Mouse (Mus musculus): ENCODE data around the gene Ddx41. TPM values are rescaled to one million over a fixed set of nuclear protein-coding genes. Genes with fewer than 3 reads are reported as not detected.
A peak's percentile ranks its signal among the peaks of the same experiment; 100 is the strongest.

Ddx41 gene
- polyA plus RNA-seq, 1 experiment from 2014 or later: 66.1 TPM

DNA sequence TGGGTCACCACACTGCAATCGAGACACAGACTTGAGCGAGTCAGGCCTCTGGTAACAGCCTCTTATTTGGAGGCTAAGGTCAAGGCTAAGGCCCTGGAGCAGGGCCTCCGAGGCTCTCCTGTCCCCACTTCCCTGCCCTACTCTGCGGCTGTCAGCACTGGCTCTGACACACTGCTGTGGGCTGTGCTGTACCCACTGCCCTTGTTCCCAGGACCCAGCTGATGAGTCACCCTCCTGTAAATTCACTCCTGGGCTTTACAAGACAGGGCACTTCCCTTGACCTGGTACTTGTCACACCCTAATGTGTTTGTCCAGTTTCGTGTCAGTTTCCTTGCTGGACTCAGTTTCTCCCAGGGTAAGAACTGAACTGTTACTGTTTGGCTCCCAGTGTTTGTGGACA is 12.0 kb upstream of the Ddx41 start:
- Histone ChIP-seq H3K4me3 (ENCODE audit: low read length) (no peak overlapping the region), H3K9ac (ENCODE audit: low read length) (no peak overlapping the region), H3K9me3 (ENCODE audit: control insufficient read depth, low read length) (no peaks in the 10 kb centered on the region), H3K4me1 (replicated peaks; ENCODE audit: control insufficient read depth, insufficient read depth, low read length) (no peaks in the 10 kb centered on the region), H3K27me3 (ENCODE audit: control insufficient read depth, insufficient read depth, low read depth, low read length) (no peaks in the 10 kb centered on the region), H3K4me2 (ENCODE audit: low read depth, low read length) (no peak overlapping the region), H3K36me3 (ENCODE audit: control insufficient read depth, insufficient read depth, low read length) (peaks cover 27% of the 10 kb centered on the region), H3K27ac (ENCODE audit: low read length) (no peak overlapping the region)
- no peak for ATAC-seq (ENCODE audit: low read depth)
- WGBS: 87% methylated on average over 5 of the region's 5 CpGs

DNA sequence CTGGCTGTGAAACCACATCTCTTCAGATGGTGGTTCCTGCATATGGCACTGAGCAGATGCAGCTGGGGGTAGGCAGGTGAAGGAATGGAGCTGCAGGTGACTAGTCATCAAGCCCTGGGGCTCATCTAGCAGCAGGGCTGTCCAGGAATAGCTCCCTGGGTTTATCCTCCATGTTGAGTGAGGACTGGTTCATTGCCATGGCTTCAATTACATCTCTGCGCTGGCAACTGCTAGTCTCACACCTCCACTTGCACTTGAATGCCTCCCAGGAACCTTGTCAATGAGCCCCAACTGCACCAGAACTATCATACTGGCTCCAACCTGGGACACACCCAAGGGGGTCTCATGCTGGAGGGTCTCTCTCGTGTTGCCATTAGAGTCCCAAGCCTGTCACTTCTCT is 11.5 kb upstream of the Ddx41 start:
- Histone ChIP-seq H3K9me3 (ENCODE audit: control insufficient read depth, low read length) (no peaks in the 10 kb centered on the region), H3K9ac (ENCODE audit: low read length) (no peak overlapping the region), H3K27me3 (ENCODE audit: control insufficient read depth, insufficient read depth, low read depth, low read length) (no peaks in the 10 kb centered on the region), H3K4me1 (replicated peaks; ENCODE audit: control insufficient read depth, insufficient read depth, low read length) (no peaks in the 10 kb centered on the region), H3K27ac (ENCODE audit: low read length) (no peak overlapping the region), H3K4me2 (ENCODE audit: low read depth, low read length) (no peak overlapping the region), H3K4me3 (ENCODE audit: low read length) (no peak overlapping the region), H3K36me3 (ENCODE audit: control insufficient read depth, insufficient read depth, low read length) (peaks cover 28% of the 10 kb centered on the region)
- WGBS: 89% methylated on average over 2 of the region's 2 CpGs
- no peak for ATAC-seq (ENCODE audit: low read depth)

DNA sequence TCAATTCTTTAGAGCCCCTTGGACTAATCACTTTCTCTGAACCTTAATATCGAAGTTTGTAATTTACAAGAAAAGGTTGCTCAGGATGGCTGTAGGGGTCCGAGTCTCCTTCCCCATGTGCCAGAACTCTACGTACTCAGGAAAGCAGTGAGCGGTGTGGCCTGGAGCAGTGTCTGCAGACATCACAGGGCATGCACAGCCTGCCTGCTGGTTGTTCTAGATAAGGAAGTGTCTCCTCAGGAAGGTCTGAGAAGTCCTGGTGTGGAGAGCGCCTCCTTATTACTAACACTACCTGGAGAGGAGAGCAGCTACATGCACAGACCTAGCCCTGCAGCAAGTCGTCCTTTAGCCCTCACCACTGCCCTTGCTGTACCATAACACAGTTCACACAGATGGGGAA is 8.3 kb upstream of the Ddx41 start:
- H3K36me3 ChIP-seq (ENCODE audit: control insufficient read depth, insufficient read depth, low read length): peaks cover 41% of the 10 kb centered on the region
- ATAC-seq (ENCODE audit: low read depth): no peak
- no peaks in the 10 kb centered on the region for H3K4me1 ChIP-seq (replicated peaks; ENCODE audit: control insufficient read depth, insufficient read depth, low read length)
- H3K9ac ChIP-seq (ENCODE audit: low read length): no peak overlapping the region
- no peaks in the 10 kb centered on the region for H3K9me3 ChIP-seq (ENCODE audit: control insufficient read depth, low read length)
- no peaks in the 10 kb centered on the region for H3K27me3 ChIP-seq (ENCODE audit: control insufficient read depth, insufficient read depth, low read depth, low read length)
- H3K4me3 ChIP-seq (ENCODE audit: low read length): no peak overlapping the region
- no peak overlapping the region for H3K4me2 ChIP-seq (ENCODE audit: low read depth, low read length)
- 91% methylated on average over 6 of the region's 6 CpGs for WGBS
- no peak overlapping the region for H3K27ac ChIP-seq (ENCODE audit: low read length)

DNA sequence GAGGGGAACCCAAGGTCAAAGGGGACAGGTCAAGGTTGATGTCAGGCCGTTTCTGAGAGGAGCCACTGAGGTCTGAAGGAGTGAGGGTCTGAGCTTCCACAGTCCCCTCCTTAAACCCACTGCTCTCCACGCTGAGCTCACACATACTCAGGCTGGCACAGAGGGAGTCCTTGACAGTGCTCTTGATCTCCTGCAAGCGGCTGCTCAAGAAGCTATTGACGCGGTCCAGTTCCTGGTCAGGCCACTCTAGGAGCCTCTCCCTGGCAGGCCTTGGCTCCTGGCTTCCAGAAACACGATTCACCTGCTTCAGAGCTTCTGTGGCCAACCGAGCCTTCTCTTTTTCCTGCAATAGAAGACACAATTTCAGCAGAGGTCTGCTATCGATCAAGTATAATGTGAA is 7.0 kb upstream of the Ddx41 start:
- peaks cover 42% of the 10 kb centered on the region for H3K36me3 ChIP-seq (ENCODE audit: control insufficient read depth, insufficient read depth, low read length)
- H3K4me1 ChIP-seq (replicated peaks; ENCODE audit: control insufficient read depth, insufficient read depth, low read length): no peaks in the 10 kb centered on the region
- H3K27ac ChIP-seq (ENCODE audit: low read length): no peak overlapping the region
- no peaks in the 10 kb centered on the region for H3K9me3 ChIP-seq (ENCODE audit: control insufficient read depth, low read length)
- 77% methylated on average over 8 of the region's 8 CpGs for WGBS
- no peak overlapping the region for H3K4me2 ChIP-seq (ENCODE audit: low read depth, low read length)
- H3K27me3 ChIP-seq (ENCODE audit: control insufficient read depth, insufficient read depth, low read depth, low read length): no peaks in the 10 kb centered on the region
- no peak overlapping the region for H3K4me3 ChIP-seq (ENCODE audit: low read length)
- H3K9ac ChIP-seq (ENCODE audit: low read length): no peak overlapping the region
- no peak for ATAC-seq (ENCODE audit: low read depth)

DNA sequence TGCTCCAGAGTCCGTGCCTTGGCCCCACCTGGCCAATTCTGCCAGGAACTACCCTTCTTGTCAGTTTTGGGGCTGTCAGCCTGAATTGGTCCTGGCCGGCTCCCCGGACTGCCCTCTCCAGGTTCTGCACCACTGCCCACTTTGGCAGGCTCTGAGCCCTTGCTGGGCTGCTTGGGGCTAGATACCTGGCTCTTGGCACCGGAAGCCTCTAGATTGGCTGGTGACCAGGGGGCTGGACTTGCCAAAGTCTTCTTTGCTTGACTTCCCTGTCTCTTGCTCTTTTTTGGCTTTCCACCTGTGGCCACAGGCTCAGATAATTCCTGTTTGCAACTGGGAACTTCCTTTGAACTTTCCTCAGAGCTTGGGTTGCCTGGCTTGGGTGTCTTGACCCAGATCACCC is 6.4 kb upstream of the Ddx41 start:
- peaks cover 41% of the 10 kb centered on the region for H3K36me3 ChIP-seq (ENCODE audit: control insufficient read depth, insufficient read depth, low read length)
- WGBS: 94% methylated on average over 4 of the region's 4 CpGs
- H3K4me1 ChIP-seq (replicated peaks; ENCODE audit: control insufficient read depth, insufficient read depth, low read length): no peaks in the 10 kb centered on the region
- ATAC-seq (ENCODE audit: low read depth): no peak
- H3K9me3 ChIP-seq (ENCODE audit: control insufficient read depth, low read length): no peaks in the 10 kb centered on the region
- no peak overlapping the region for H3K9ac ChIP-seq (ENCODE audit: low read length)
- H3K4me3 ChIP-seq (ENCODE audit: low read length): no peak overlapping the region
- no peak overlapping the region for H3K27ac ChIP-seq (ENCODE audit: low read length)
- no peak overlapping the region for H3K4me2 ChIP-seq (ENCODE audit: low read depth, low read length)
- no peaks in the 10 kb centered on the region for H3K27me3 ChIP-seq (ENCODE audit: control insufficient read depth, insufficient read depth, low read depth, low read length)

DNA sequence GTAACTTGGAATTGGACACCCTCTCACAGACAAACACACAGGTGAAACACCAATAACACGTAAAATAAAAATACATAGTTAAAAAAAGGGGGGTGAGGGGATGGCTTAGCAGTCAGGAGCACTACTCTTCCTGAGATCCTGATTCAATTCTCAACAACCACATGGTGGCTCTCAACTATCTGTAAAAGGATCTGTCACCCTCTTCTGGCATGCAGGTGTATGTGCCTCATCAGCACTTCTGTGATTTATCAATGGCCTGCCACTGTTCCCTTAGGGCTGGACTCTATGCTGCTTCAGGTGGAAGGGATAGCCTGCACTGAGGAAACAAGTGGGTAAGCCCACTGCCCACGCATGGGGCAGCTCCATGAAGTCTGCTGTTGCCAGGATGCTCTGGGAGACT is 4.5 kb upstream of the Ddx41 start:
- Histone ChIP-seq H3K9me3 (ENCODE audit: control insufficient read depth, low read length) (no peaks in the 10 kb centered on the region), H3K9ac (ENCODE audit: low read length) (no peak overlapping the region), H3K27ac (ENCODE audit: low read length) (no peak overlapping the region), H3K27me3 (ENCODE audit: control insufficient read depth, insufficient read depth, low read depth, low read length) (no peaks in the 10 kb centered on the region), H3K4me3 (ENCODE audit: low read length) (no peak overlapping the region), H3K36me3 (ENCODE audit: control insufficient read depth, insufficient read depth, low read length) (peaks cover 34% of the 10 kb centered on the region), H3K4me2 (ENCODE audit: low read depth, low read length) (no peak overlapping the region), H3K4me1 (replicated peaks; ENCODE audit: control insufficient read depth, insufficient read depth, low read length) (peaks cover 4% of the 10 kb centered on the region; the same call in 1 of the 2 replicates)
- WGBS: 87% methylated on average over 2 of the region's 2 CpGs
- ATAC-seq (ENCODE audit: low read depth): no peak

DNA sequence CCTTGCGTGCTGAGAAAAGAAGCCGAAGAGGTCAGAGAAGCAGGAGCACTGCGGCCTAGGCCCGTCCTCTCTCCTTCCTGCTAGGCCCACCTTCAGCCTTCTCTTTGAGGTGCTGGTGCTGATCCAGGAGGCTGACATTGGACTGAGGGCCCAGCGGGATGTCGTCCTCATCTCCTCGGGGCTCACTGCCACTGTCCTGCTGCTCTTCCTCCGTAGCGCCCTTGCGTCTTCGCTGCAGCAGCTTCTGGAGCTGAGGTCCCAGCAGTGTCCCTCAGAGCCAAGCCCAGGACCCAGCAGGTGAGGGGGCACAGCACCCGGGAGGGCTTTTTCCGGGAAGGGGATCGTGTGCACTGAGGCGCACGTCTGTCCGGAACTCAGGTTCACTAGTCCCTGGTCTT is 663 bp downstream of the Ddx41 start:
- ATAC-seq (ENCODE audit: low read depth): no peak
- Histone ChIP-seq H3K36me3 (ENCODE audit: control insufficient read depth, insufficient read depth, low read length) (peaks cover 35% of the 10 kb centered on the region), H3K4me1 (replicated peaks; ENCODE audit: control insufficient read depth, insufficient read depth, low read length) (peaks cover 11% of the 10 kb centered on the region), H3K27ac (ENCODE audit: low read length) (no peak overlapping the region), H3K9me3 (ENCODE audit: control insufficient read depth, low read length) (no peaks in the 10 kb centered on the region), H3K27me3 (ENCODE audit: control insufficient read depth, insufficient read depth, low read depth, low read length) (no peaks in the 10 kb centered on the region), H3K9ac (ENCODE audit: low read length) (peak overlapping the region; percentile 85), H3K4me3 (ENCODE audit: low read length) (peak overlapping the region; percentile 85), H3K4me2 (ENCODE audit: low read depth, low read length) (peak overlapping the region; percentile 74)
- WGBS: 16% methylated on average over 17 of the region's 17 CpGs

DNA sequence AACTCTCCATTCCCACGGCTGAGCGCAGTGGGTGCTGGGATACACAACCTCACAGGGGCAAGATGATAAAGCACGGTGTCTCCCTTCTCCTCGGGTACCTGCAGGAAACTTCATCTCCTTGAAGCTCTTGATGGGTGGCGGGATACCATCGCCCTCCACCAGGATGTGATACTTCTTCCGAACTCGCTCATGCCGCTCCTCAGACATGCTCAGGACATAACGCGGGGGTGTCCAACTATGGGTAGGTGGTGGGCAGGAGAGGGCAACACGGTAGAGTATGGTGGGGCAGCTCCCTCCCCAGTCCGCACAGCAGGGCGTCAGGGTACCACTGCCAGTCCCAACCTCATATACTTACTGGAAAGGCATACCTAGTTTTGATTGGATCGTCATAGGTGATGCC is 1.3 kb downstream of the Ddx41 start:
- H3K4me3 ChIP-seq (ENCODE audit: low read length): no peak overlapping the region
- peak overlapping the region; percentile 74 for H3K4me2 ChIP-seq (ENCODE audit: low read depth, low read length)
- WGBS: 91% methylated on average over 15 of the region's 15 CpGs
- no peak overlapping the region for H3K9ac ChIP-seq (ENCODE audit: low read length)
- H3K4me1 ChIP-seq (replicated peaks; ENCODE audit: control insufficient read depth, insufficient read depth, low read length): peaks cover 11% of the 10 kb centered on the region
- H3K27me3 ChIP-seq (ENCODE audit: control insufficient read depth, insufficient read depth, low read depth, low read length): no peaks in the 10 kb centered on the region
- no peak for ATAC-seq (ENCODE audit: low read depth)
- no peak overlapping the region for H3K27ac ChIP-seq (ENCODE audit: low read length)
- H3K9me3 ChIP-seq (ENCODE audit: control insufficient read depth, low read length): no peaks in the 10 kb centered on the region
- H3K36me3 ChIP-seq (ENCODE audit: control insufficient read depth, insufficient read depth, low read length): peaks cover 38% of the 10 kb centered on the region

DNA sequence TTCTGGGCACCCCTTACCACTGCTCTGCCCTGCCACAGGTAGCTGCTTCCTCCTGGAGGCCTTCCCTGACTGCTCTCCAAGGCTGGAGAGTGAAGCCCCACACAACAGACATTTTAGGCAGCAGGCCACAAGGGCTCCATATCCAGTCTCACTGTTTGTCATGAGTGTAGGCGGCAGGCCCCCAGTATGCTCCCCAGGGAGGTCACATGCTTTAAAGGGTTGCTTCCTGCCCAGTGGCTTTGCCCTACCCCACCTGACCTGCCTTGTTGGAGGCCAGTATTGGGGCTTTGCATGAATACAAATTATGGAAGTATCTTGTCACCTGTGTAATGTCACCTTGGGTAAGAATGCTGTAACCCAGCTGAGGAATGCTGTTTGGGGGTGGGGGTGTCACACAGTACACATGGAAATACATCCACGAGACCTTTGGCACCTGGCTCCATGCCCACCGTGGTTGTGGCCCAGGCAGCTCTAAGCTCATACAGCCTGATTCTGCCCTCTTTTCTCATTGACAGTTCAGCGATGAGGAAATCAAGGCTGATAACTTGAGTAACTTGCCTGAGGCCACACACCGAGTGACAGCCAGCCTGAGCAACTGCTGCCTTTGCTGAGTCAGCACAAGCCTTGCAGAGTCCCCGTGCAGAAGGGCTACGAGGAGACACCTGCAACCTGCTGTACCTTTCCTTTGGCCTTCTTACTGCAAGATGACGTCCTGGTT is 7.1 kb downstream of the Ddx41 start, which contains the start of gene Dok3:
Gene Dok3, minus strand, starts transcription at position 99 of the 718 bp plus-strand sequence.
- no peak within 1 kb of the TSS for H3K9ac ChIP-seq (ENCODE audit: low read length)
- H3K4me2 ChIP-seq (ENCODE audit: low read depth, low read length): no peak within 1 kb of the TSS
- no peaks in the 10 kb centered on the region for H3K9me3 ChIP-seq (ENCODE audit: control insufficient read depth, low read length)
- H3K36me3 ChIP-seq (ENCODE audit: control insufficient read depth, insufficient read depth, low read length): peaks cover 42% of the 10 kb centered on the region
- 67% methylated on average over 8 of the region's 8 CpGs for WGBS
- H3K27ac ChIP-seq (ENCODE audit: low read length): no peak within 1 kb of the TSS
- no peak within 1 kb of the TSS for H3K4me3 ChIP-seq (ENCODE audit: low read length)
- H3K27me3 ChIP-seq (ENCODE audit: control insufficient read depth, insufficient read depth, low read depth, low read length): no peaks in the 10 kb centered on the region
- H3K4me1 ChIP-seq (replicated peaks; ENCODE audit: control insufficient read depth, insufficient read depth, low read length): no peaks in the 10 kb centered on the region
- ATAC-seq (ENCODE audit: low read depth): no peak

All from lung, embryonic 16.5 days (tissue).